Mouse (Mus musculus): ENCODE measurements around the gene Gm10192. TPM values are rescaled to one million over a fixed set of nuclear protein-coding genes. Genes with fewer than 3 reads are reported as not detected.

The Gm10192 gene
- polyA plus RNA-seq, 1 experiment: not detected

- Histone ChIP-seq H3K4me3 (ENCODE audit: insufficient read depth, low read length) (no peak overlapping the region), H3K4me1 (ENCODE audit: control insufficient read depth, insufficient read depth, low read length) (no peaks in the 10 kb centered on the region), H3K27ac (ENCODE audit: insufficient read depth, low read depth, low read length) (no peak overlapping the region)
- no peak for TF ChIP-seq CTCF (IDR thresholded peaks at IDR 0.05; ENCODE audit: low read depth, low read length)
Measured at GRCm38 (mm10) chr4:97153554-97153953, 29.4 kb downstream of the Gm10192 start.

DNA sequence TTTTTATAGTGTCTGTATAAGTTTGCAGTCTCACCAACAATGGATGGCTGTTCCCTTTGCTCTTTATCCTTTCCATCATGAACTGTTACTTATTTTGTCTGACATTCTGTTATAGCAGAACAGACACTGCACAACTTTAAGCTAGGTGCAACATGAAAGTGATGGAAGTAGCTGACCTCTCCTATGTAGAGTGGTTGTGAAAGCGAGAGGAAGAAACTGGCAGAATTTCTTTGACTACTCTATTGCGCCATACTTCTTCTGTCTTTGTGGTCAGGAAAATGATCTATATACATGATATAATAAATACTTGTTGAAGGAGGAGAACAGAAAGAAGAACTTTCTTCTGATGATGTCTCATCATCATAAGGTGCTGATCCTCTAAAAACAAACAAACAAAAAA is 40.5 kb downstream of the Gm10192 start:
- TF ChIP-seq POLR2A (IDR thresholded peaks at IDR 0.05; ENCODE audit: borderline replicate concordance, low read depth, low read length) (no peak), CTCF (IDR thresholded peaks at IDR 0.05; ENCODE audit: low read depth, low read length) (no peak)
- Histone ChIP-seq H3K4me3 (ENCODE audit: insufficient read depth, low read length) (no peak overlapping the region), H3K27ac (ENCODE audit: insufficient read depth, low read depth, low read length) (no peak overlapping the region), H3K4me1 (ENCODE audit: control insufficient read depth, insufficient read depth, low read length) (no peaks in the 10 kb centered on the region)
